Mouse (Mus musculus): ENCODE data around the gene Dnajb2. TPM values are rescaled to one million over a fixed set of nuclear protein-coding genes. Genes with fewer than 3 reads are reported as not detected.

Gene Dnajb2
- polyA plus RNA-seq, 2 experiments = 12.5 to 21.1 TPM

GRCm38 (mm10) chr1:75253849-75254624 is 17.8 kb downstream of the Dnajb2 start:
- ATAC-seq (ENCODE audit: insufficient read depth) (no peak), DNase-seq (ENCODE audit: low read depth in 3 of 3, low spot score in 3 of 3) (peak; percentile 56 to 65 (median 58))
- Histone ChIP-seq H3K27me3 (ENCODE audit: control insufficient read depth, insufficient read depth, low read length) (no peaks in the 10 kb centered on the region), H3K9me3 (ENCODE audit: control insufficient read depth, low read length) (no peaks in the 10 kb centered on the region), H3K4me2 (ENCODE audit: low read depth) (no peak overlapping the region), H3K4me3 (ENCODE audit: insufficient read depth in 1 of 2, low read depth in 2 of 2, low read length in 2 of 2) (no peak overlapping the region), H3K36me3 (replicated peaks; ENCODE audit: control insufficient read depth, insufficient read depth, low read depth) (no peaks in the 10 kb centered on the region), H3K4me1 (replicated peaks; ENCODE audit: control insufficient read depth in 2 of 2, insufficient read depth in 2 of 2, low read length in 1 of 2) (peaks cover 0 to 3% of the 10 kb centered on the region in 2 experiments; a peak in 2 of 4 replicates), H3K27ac (no peak overlapping the region), H3K9ac (replicated peaks) (no peak overlapping the region)
- TF ChIP-seq CTCF (IDR thresholded peaks at IDR 0.05; ENCODE audit: low read depth) = peak; percentile 94
- TF ChIP-seq EP300 (IDR thresholded peaks at IDR 0.05; ENCODE audit: low read depth) = no peak
- WGBS (ENCODE audit: insufficient replicate concordance) = 54% methylated on average over 16 of the region's 16 CpGs

- DNase-seq (ENCODE audit: low read depth in 3 of 3, low spot score in 3 of 3) = no peak
- Histone ChIP-seq H3K36me3 (replicated peaks; ENCODE audit: control insufficient read depth, insufficient read depth, low read depth) (no peaks in the 10 kb centered on the region), H3K4me1 (replicated peaks; ENCODE audit: control insufficient read depth in 2 of 2, insufficient read depth in 2 of 2, low read length in 1 of 2) (peaks cover 0 to 3% of the 10 kb centered on the region in 2 experiments; a peak in 2 of 4 replicates), H3K9me3 (ENCODE audit: control insufficient read depth, low read length) (no peaks in the 10 kb centered on the region), H3K9ac (replicated peaks) (no peak overlapping the region), H3K27me3 (ENCODE audit: control insufficient read depth, insufficient read depth, low read length) (no peaks in the 10 kb centered on the region), H3K4me2 (ENCODE audit: low read depth) (no peak overlapping the region), H3K4me3 (ENCODE audit: insufficient read depth in 1 of 2, low read depth in 2 of 2, low read length in 2 of 2) (no peak overlapping the region), H3K27ac (no peak overlapping the region)
- no peak for TF ChIP-seq EP300 (IDR thresholded peaks at IDR 0.05; ENCODE audit: low read depth)
- 68% methylated on average over 8 of the region's 8 CpGs for WGBS (ENCODE audit: insufficient replicate concordance)
- ATAC-seq (ENCODE audit: insufficient read depth) = no peak
These were observed 18.4 kb downstream of the Dnajb2 start for GRCm38 (mm10) chr1:75254625-75255013.

- ATAC-seq (ENCODE audit: insufficient read depth) = no peak
- no peak overlapping the region for H3K27ac ChIP-seq
- WGBS (ENCODE audit: insufficient replicate concordance) = 46% methylated on average over 10 of the region's 10 CpGs
These were observed 19.4 kb downstream of the Dnajb2 start for GRCm38 (mm10) chr1:75255516-75256046.

GRCm38 (mm10) chr1:75261278-75261677 is 25.1 kb downstream of the Dnajb2 start:
- DNase-seq (ENCODE audit: low read depth in 3 of 3, low spot score in 3 of 3) (no peak), ATAC-seq (ENCODE audit: insufficient read depth) (no peak)
- Histone ChIP-seq H3K9me3 (ENCODE audit: control insufficient read depth, low read length) (no peaks in the 10 kb centered on the region), H3K9ac (replicated peaks) (no peak overlapping the region), H3K36me3 (replicated peaks; ENCODE audit: control insufficient read depth, insufficient read depth, low read depth) (no peaks in the 10 kb centered on the region), H3K27me3 (ENCODE audit: control insufficient read depth, insufficient read depth, low read length) (peaks cover 27% of the 10 kb centered on the region), H3K4me1 (replicated peaks; ENCODE audit: control insufficient read depth in 2 of 2, insufficient read depth in 2 of 2, low read length in 1 of 2) (no peaks in the 10 kb centered on the region), H3K4me3 (ENCODE audit: insufficient read depth in 1 of 2, low read depth in 2 of 2, low read length in 2 of 2) (no peak overlapping the region), H3K27ac (no peak overlapping the region), H3K4me2 (ENCODE audit: low read depth) (no peak overlapping the region)
- TF ChIP-seq EP300 (IDR thresholded peaks at IDR 0.05; ENCODE audit: low read depth) (no peak), CTCF (IDR thresholded peaks at IDR 0.05; ENCODE audit: low read depth) (no peak)

More at GRCm38 (mm10) chr1:75255516-75256046, 19.4 kb downstream of the Dnajb2 start:
- H3K4me2 ChIP-seq (ENCODE audit: low read depth) = no peak overlapping the region
- H3K27me3 ChIP-seq (ENCODE audit: control insufficient read depth, insufficient read depth, low read length) = no peaks in the 10 kb centered on the region
- no peak overlapping the region for H3K9ac ChIP-seq (replicated peaks)
- DNase-seq (ENCODE audit: low read depth in 3 of 3, low spot score in 3 of 3) = no peak
- peaks cover 0 to 3% of the 10 kb centered on the region in 2 experiments; a peak in 2 of 4 replicates for H3K4me1 ChIP-seq (replicated peaks; ENCODE audit: control insufficient read depth in 2 of 2, insufficient read depth in 2 of 2, low read length in 1 of 2)
- TF ChIP-seq CTCF (IDR thresholded peaks at IDR 0.05; ENCODE audit: low read depth) = no peak
- no peaks in the 10 kb centered on the region for H3K36me3 ChIP-seq (replicated peaks; ENCODE audit: control insufficient read depth, insufficient read depth, low read depth)
- H3K9me3 ChIP-seq (ENCODE audit: control insufficient read depth, low read length) = no peaks in the 10 kb centered on the region
- H3K4me3 ChIP-seq (ENCODE audit: insufficient read depth in 1 of 2, low read depth in 2 of 2, low read length in 2 of 2) = no peak overlapping the region

Measured in liver, embryonic 14.5 days (tissue).